Mouse (Mus musculus) limb, embryonic 11.5 days (tissue): ENCODE results near the gene Olfr1298. TPM values are rescaled to one million over a fixed set of nuclear protein-coding genes. Genes with fewer than 3 reads are reported as not detected.

Experiments used
- ATAC-seq: fragments of 200-750 bp; cut with Nextera tagmentation; 2 replicates; pipeline ENCODE4 v1.8.0; 2017; ENCODE audit warnings: low read depth; ENCODE audit not compliant: insufficient number of reproducible peaks, low FRiP score, low TSS enrichment
- DNase-seq: peaks from one replicate; pipeline ENCODE4 v3.0.0-alpha.2; 2015; ENCODE audit warnings: low spot score
- H3K27ac ChIP-seq: fragments of 300-500 bp; sonication (generic); replicated peaks from 2 replicates; pipeline ENCODE4 v1.5.1; 2014; ENCODE audit warnings: low read depth, mild to moderate bottlenecking, low read length
- H3K27me3 ChIP-seq: fragments of 300-500 bp; sonication (generic); 2 replicates; pipeline ENCODE4 v1.6.1; 2014; ENCODE audit warnings: mild to moderate bottlenecking, low read length, mixed read lengths; ENCODE audit not compliant: control insufficient read depth, insufficient read depth
- H3K36me3 ChIP-seq: fragments of 300-500 bp; sonication (generic); 2 replicates; pipeline ENCODE4 v1.6.1; 2014; ENCODE audit warnings: mild to moderate bottlenecking, low read length, moderate library complexity, mixed read lengths; ENCODE audit not compliant: control insufficient read depth, insufficient read depth
- H3K4me1 ChIP-seq: fragments of 300-500 bp; sonication (generic); 2 replicates; pipeline ENCODE4 v1.6.1; 2014; ENCODE audit warnings: low read length, mixed read lengths; ENCODE audit not compliant: control insufficient read depth, insufficient read depth
- H3K4me2 ChIP-seq: fragments of 300-500 bp; sonication (generic); 2 replicates; pipeline ENCODE4 v1.6.1; 2014; ENCODE audit warnings: low read depth, mild to moderate bottlenecking, moderate library complexity; ENCODE audit not compliant: severe bottlenecking
- H3K4me3 ChIP-seq: fragments of 300-500 bp; sonication (generic); 2 replicates; pipeline ENCODE4 v1.5.1; 2014; ENCODE audit warnings: low read depth, low read length
- H3K9ac ChIP-seq: fragments of 300-500 bp; sonication (generic); 2 replicates; pipeline ENCODE4 v1.6.1; 2014; ENCODE audit warnings: mild to moderate bottlenecking, low read length
- H3K9me3 ChIP-seq: fragments of 300-500 bp; sonication (generic); 2 replicates; pipeline ENCODE4 v1.6.1; 2016; ENCODE audit warnings: low read length; ENCODE audit not compliant: control insufficient read depth
- WGBS: fragments of 180-500 bp; shearing (Covaris S2); extraction: QIAGEN DNeasy Blood & Tissue Kit; methylation state at CpG from one replicate; pipeline ENCODE4 v1.1.7; 2014; 5-methylcytosine and 5-hydroxymethylcytosine counted together
- polyA plus RNA-seq: library from polyadenylated mRNA; unstranded; fragments of >200 nt; fragmentation: Nextera tagmentation; extraction: Ambion mirVana; gene quantifications from 2 replicates; pipeline ENCODE4 v1.2.1, GENCODE M21; 2014

Gene Olfr1298
- not detected in 2 replicates for polyA plus RNA-seq

DNA sequence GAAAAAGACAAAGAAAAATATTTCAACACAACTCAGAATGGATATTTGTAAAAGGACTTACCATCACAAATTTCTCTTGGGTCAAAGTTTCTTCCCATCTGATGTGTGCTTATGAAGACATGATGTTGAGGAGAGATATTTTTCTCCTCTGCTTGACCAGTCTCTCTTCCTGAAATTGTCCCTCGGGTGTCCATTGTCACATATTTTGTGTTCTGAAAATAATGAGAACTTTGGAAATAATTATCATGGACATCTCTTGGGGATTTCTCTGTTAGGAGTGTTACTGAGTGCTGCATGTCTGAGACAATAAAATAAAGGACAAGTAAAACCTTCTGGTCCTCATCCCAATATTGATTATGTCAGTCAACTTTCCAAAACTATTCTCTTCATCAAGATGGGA lies at the start of gene Olfr1298:
Olfr1298 (minus strand) TSS at position 101 of the 400 bp plus-strand sequence.
- 98% methylated on average over 1 of the region's 1 CpGs for WGBS
- DNase-seq (no peak), ATAC-seq (no peak)
- no peaks in the 10 kb centered on the region for H3K4me1 ChIP-seq
- no peak within 1 kb of the TSS for H3K9ac ChIP-seq
- no peak within 1 kb of the TSS for H3K4me3 ChIP-seq
- H3K27ac ChIP-seq = no peak within 1 kb of the TSS
- H3K9me3 ChIP-seq = no peaks in the 10 kb centered on the region
- no peak within 1 kb of the TSS for H3K4me2 ChIP-seq
- H3K36me3 ChIP-seq = no peaks in the 10 kb centered on the region
- H3K27me3 ChIP-seq = no peaks in the 10 kb centered on the region

DNA sequence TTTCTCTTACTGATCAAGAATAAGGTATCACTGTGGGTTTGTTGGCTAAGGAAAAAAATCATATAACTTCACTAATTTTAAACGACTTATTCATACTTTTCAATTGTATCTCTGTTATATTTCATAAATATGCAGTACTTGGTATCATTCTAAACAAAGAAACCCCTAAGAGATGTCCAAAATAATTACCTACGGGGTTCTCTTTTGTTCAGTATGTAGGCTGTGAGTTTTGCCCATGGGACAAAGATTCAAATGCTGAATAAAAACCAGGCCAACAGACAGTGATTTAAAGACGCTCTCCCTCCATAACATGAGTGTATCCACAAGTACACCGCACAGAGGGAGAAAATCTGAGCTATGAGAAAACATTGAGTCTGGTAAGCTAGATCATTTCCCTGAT lies 12.1 kb upstream of the Olfr1298 start, which contains the start of gene Olfr1299:
Olfr1299 (plus strand) TSS at position 301 of the 400 bp plus-strand sequence.
- WGBS = 83% methylated on average over 4 of the region's 4 CpGs
- DNase-seq (no peak), ATAC-seq (no peak)
- Histone ChIP-seq H3K4me1 (no peaks in the 10 kb centered on the region), H3K27me3 (no peaks in the 10 kb centered on the region), H3K27ac (no peak within 1 kb of the TSS), H3K36me3 (no peaks in the 10 kb centered on the region), H3K9me3 (no peaks in the 10 kb centered on the region), H3K4me2 (no peak within 1 kb of the TSS), H3K4me3 (no peak within 1 kb of the TSS), H3K9ac (no peak within 1 kb of the TSS)

DNA sequence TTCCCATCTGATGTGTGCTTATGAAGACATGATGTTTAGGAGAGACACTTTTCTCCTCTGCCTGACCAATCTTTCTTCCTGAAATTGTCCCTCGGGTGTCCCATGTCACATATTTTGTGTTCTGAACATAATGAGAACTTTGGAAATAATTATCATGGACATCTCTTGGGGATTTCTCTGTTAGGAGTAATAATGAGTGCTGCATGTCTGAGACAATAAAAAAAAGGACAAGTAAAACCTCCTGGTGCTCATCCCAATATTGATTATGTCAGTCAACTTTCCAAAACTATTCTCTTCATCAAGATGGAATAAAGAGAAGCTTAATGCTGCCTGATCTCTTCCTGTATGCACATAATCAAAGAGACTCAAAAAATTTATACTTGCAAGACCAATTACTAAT lies 22.6 kb downstream of the Olfr1298 start, which contains the start of gene Olfr1297:
Olfr1297 (minus strand) TSS at position 101 of the 400 bp plus-strand sequence.
- Histone ChIP-seq H3K9me3 (no peaks in the 10 kb centered on the region), H3K27me3 (no peaks in the 10 kb centered on the region), H3K4me2 (no peak within 1 kb of the TSS), H3K4me3 (no peak within 1 kb of the TSS), H3K4me1 (no peaks in the 10 kb centered on the region), H3K9ac (no peak within 1 kb of the TSS), H3K27ac (no peak within 1 kb of the TSS), H3K36me3 (no peaks in the 10 kb centered on the region)
- ATAC-seq = no peak
- 77% methylated on average over 1 of the region's 1 CpGs for WGBS
- no peak for DNase-seq

Other genes starting within 250 kb of the Olfr1298 start
- not detected in 2 replicates for gene Olfr1286, start 226.1 kb downstream of the Olfr1298 start, polyA plus RNA-seq
- not detected in 2 replicates for gene Olfr1287, start 200.1 kb downstream of the Olfr1298 start, polyA plus RNA-seq
- not detected in 2 replicates for gene Olfr1288, start 175.1 kb downstream of the Olfr1298 start, polyA plus RNA-seq
- gene Olfr1289, start 168.4 kb downstream of the Olfr1298 start, polyA plus RNA-seq = not detected in 2 replicates
- not detected in 2 replicates for gene Olfr1290, start 155.4 kb downstream of the Olfr1298 start, polyA plus RNA-seq
- gene Olfr1291-ps1, start 152.0 kb downstream of the Olfr1298 start, polyA plus RNA-seq = not detected in 2 replicates
- gene Olfr1293-ps, start 124.0 kb downstream of the Olfr1298 start, polyA plus RNA-seq = not detected in 2 replicates
- gene Olfr1294, start 108.9 kb downstream of the Olfr1298 start, polyA plus RNA-seq = not detected in 2 replicates
- not detected in 2 replicates for gene Olfr1295, start 79.5 kb downstream of the Olfr1298 start, polyA plus RNA-seq
- gene Olfr1297, start 22.7 kb downstream of the Olfr1298 start, polyA plus RNA-seq = not detected in 2 replicates
- gene Olfr1299, start 12.2 kb upstream of the Olfr1298 start, polyA plus RNA-seq = not detected in 2 replicates
- not detected in 2 replicates for gene Olfr1301, start 101.8 kb upstream of the Olfr1298 start, polyA plus RNA-seq
- not detected in 2 replicates for gene Olfr1302, start 128.2 kb upstream of the Olfr1298 start, polyA plus RNA-seq
- gene Olfr1303, start 171.1 kb upstream of the Olfr1298 start, polyA plus RNA-seq = not detected in 2 replicates
- not detected in 2 replicates for gene Olfr1305, start 227.9 kb upstream of the Olfr1298 start, polyA plus RNA-seq